1 mouse cellular context compared by ENCODE assay signal in the genomic region with DNA sequence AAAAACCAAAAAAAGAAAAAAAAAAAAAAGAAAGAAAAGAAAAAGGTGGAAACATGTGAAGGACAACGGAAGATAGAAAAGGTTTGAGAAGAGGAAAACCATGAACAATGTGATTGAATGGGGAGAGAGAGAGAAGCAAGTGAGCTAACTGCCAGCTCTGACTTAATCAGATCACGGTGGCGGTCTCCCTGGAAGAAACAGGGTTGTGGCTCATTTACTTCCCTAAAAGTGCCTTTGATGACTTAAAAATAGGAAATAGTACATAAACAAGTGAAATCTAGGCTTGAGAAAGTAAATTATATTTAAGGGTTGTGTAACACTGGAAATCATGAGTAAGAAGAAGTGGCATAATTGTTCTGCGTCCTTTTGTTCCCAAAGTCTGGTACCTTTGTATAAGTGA.
TF ChIP-seq lines count a peak whose summit lies in the region.

No protein-coding gene starts in this region.

TF ChIP-seq in MEL, 35 proteins besides CTCF, POLR2A, EP300 and RAD21 (continued from another document):
- TF ChIP-seq MXI1 (IDR thresholded peaks at IDR 0.05; ENCODE audit: low read depth, low read length) (peak; percentile 64; the same call in 1 of the 2 replicates), CHD1 (IDR thresholded peaks at IDR 0.05; ENCODE audit: low read depth, low read length) (no peak), SIN3A (IDR thresholded peaks at IDR 0.05; ENCODE audit: low read length) (peak; percentile 55; the same call in 1 of the 2 replicates), E2F4 (IDR thresholded peaks at IDR 0.05; ENCODE audit: borderline replicate concordance, low read depth, low read length) (no peak), ZC3H11A (IDR thresholded peaks at IDR 0.05; ENCODE audit: low read depth, low read length) (no peak), MAX (IDR thresholded peaks at IDR 0.05; ENCODE audit: low read length) (no peak)
TF ChIP-seq in MEL: peak in this region for 5.
